Mouse (Mus musculus): Measurements from ENCODE around the gene Amacr. TPM values are rescaled to one million over a fixed set of nuclear protein-coding genes. Genes with fewer than 3 reads are reported as not detected.

Gene Amacr
- polyA plus RNA-seq, 1 experiment from 2014 or later: 14.3 TPM

- Histone ChIP-seq H3K4me3 (ENCODE audit: low read length) (no peak overlapping the region), H3K9me3 (ENCODE audit: control insufficient read depth, low read length) (no peaks in the 10 kb centered on the region), H3K27me3 (replicated peaks; ENCODE audit: control insufficient read depth, insufficient read depth, low read length) (peaks cover 33% of the 10 kb centered on the region), H3K36me3 (ENCODE audit: control insufficient read depth, insufficient read depth, low read length) (no peaks in the 10 kb centered on the region), H3K27ac (ENCODE audit: low read depth, low read length) (no peak overlapping the region), H3K4me2 (ENCODE audit: low read length) (peak overlapping the region; percentile 83), H3K9ac (ENCODE audit: low read depth, low read length) (no peak overlapping the region), H3K4me1 (ENCODE audit: control insufficient read depth, insufficient read depth, low read depth, low read length) (peaks cover 24% of the 10 kb centered on the region)
- ATAC-seq: no peak
- 2% methylated on average over 12 of the region's 12 CpGs for WGBS
These were observed 56.9 kb downstream of the Amacr start for GRCm38 (mm10) chr15:11038476-11038875.

DNA sequence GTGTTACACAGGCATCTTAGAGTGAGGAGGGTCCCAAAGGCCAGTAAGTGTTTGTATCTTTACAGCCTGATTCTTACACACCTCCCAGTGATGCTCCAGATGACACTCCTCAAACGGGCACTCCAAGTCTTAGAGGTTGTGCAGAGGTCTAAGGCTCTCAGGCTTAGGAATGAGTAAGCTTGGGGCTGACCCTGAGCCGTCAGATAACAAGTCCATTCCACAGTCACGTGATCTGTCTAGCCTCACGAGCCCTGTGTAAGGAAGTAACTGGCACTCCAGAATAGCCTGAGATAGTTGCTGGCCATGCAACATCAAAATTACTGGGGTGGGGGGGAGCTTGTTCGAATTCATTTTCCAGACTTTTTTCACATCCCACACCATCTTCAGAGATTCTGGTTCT is 58.5 kb downstream of the Amacr start:
- Histone ChIP-seq H3K4me2 (ENCODE audit: low read length) (no peak overlapping the region), H3K9me3 (ENCODE audit: control insufficient read depth, low read length) (no peaks in the 10 kb centered on the region), H3K4me1 (ENCODE audit: control insufficient read depth, insufficient read depth, low read depth, low read length) (peaks cover 24% of the 10 kb centered on the region), H3K36me3 (ENCODE audit: control insufficient read depth, insufficient read depth, low read length) (no peaks in the 10 kb centered on the region), H3K27ac (ENCODE audit: low read depth, low read length) (no peak overlapping the region), H3K4me3 (ENCODE audit: low read length) (no peak overlapping the region), H3K27me3 (replicated peaks; ENCODE audit: control insufficient read depth, insufficient read depth, low read length) (peaks cover 25% of the 10 kb centered on the region), H3K9ac (ENCODE audit: low read depth, low read length) (no peak overlapping the region)
- 69% methylated on average over 5 of the region's 5 CpGs for WGBS
- no peak for ATAC-seq

DNA sequence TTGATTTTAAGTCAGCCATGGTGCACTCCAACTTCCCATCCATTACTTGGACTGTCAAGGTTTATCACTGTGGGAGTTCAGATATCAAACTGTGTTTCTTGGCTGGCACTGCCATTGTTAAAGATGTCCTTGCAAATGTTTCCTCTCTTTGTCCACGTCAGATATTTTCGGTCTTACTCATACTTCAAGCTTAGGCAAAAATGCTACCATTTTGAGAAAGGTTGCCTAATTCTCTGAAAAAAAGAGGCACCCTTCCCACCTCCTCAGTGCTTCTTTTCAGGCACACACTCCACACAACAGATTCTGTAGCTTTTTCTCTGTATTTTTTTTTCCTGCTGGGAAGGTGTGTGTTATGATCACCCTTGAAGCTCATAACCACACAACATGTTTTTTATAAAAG is 59.7 kb downstream of the Amacr start:
- no peak for ATAC-seq
- H3K9ac ChIP-seq (ENCODE audit: low read depth, low read length): no peak overlapping the region
- H3K4me2 ChIP-seq (ENCODE audit: low read length): no peak overlapping the region
- H3K4me3 ChIP-seq (ENCODE audit: low read length): no peak overlapping the region
- no peaks in the 10 kb centered on the region for H3K9me3 ChIP-seq (ENCODE audit: control insufficient read depth, low read length)
- 85% methylated on average over 2 of the region's 2 CpGs for WGBS
- H3K36me3 ChIP-seq (ENCODE audit: control insufficient read depth, insufficient read depth, low read length): no peaks in the 10 kb centered on the region
- H3K4me1 ChIP-seq (ENCODE audit: control insufficient read depth, insufficient read depth, low read depth, low read length): peaks cover 17% of the 10 kb centered on the region
- no peak overlapping the region for H3K27ac ChIP-seq (ENCODE audit: low read depth, low read length)
- peaks cover 14% of the 10 kb centered on the region for H3K27me3 ChIP-seq (replicated peaks; ENCODE audit: control insufficient read depth, insufficient read depth, low read length)

DNA sequence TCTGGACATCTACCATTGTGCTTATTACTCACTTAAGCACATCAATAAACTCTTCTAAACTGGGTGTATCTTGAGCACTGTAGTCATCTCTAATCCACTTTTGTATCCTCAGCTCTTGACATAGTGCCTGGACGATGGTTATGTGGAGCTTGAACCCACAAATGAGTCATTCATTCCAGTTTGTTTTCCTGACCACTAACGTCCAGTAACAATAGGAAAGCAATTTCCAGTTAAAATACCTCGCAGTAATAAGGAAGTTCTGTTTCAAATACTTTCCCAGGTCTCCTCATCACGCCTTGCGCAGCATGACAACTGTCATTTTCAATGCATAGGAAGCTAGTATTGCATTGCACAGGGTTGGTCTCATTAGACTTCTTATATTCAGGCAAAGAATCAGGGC is 61.3 kb downstream of the Amacr start:
- WGBS: 90% methylated on average over 5 of the region's 5 CpGs
- Histone ChIP-seq H3K4me1 (ENCODE audit: control insufficient read depth, insufficient read depth, low read depth, low read length) (peaks cover 1% of the 10 kb centered on the region), H3K9me3 (ENCODE audit: control insufficient read depth, low read length) (no peaks in the 10 kb centered on the region), H3K36me3 (ENCODE audit: control insufficient read depth, insufficient read depth, low read length) (no peaks in the 10 kb centered on the region), H3K4me3 (ENCODE audit: low read length) (no peak overlapping the region), H3K9ac (ENCODE audit: low read depth, low read length) (no peak overlapping the region), H3K27ac (ENCODE audit: low read depth, low read length) (no peak overlapping the region), H3K4me2 (ENCODE audit: low read length) (no peak overlapping the region), H3K27me3 (replicated peaks; ENCODE audit: control insufficient read depth, insufficient read depth, low read length) (peaks cover 4% of the 10 kb centered on the region)
- no peak for ATAC-seq

Other genes with a start within 250 kb of the Amacr start
- 1.7 and 8.2 TPM in 2 replicates for gene C1qtnf3, start 29.4 kb upstream of the Amacr start, polyA plus RNA-seq (2015; fragmentation: Nextera tagmentation; extraction: Ambion mirVana)
- 0.14 and 0.24 TPM in 2 replicates for gene Slc45a2, start 19.0 kb downstream of the Amacr start, polyA plus RNA-seq (2015; fragmentation: Nextera tagmentation; extraction: Ambion mirVana)
- gene Rxfp3, start 56.2 kb downstream of the Amacr start, polyA plus RNA-seq (2015; fragmentation: Nextera tagmentation; extraction: Ambion mirVana): 6.0 and 6.8 TPM in 2 replicates
- gene Adamts12, start 83.0 kb downstream of the Amacr start, polyA plus RNA-seq (2015; fragmentation: Nextera tagmentation; extraction: Ambion mirVana): 1.6 and 2.3 TPM in 2 replicates